Mouse (Mus musculus) G1E (cell line): ENCODE data around the gene Nmnat3.

ENCODE experiments used
- CTCF ChIP-seq: IDR thresholded peaks from 2 replicates; pipeline ENCODE4 v1.5.1; 2012; ENCODE audit warnings: low read depth, low read length, inconsistent platforms, mixed read lengths
- TAL1 ChIP-seq: conservative IDR thresholded peaks from 2 replicates; pipeline ENCODE4 v1.6.1; 2012; ENCODE audit warnings: low read depth, low read length, inconsistent platforms, mixed read lengths

- no peak for TF ChIP-seq CTCF
- TF ChIP-seq TAL1, result no peak
These were observed 137.5 kb downstream of the Nmnat3 start for GRCm38 (mm10) chr9:98424725-98425210.
